Mouse (Mus musculus) CH12.LX (cell line): ENCODE measurements around the gene Dok4.

Experiments
- CHD2 ChIP-seq: IDR thresholded peaks from 2 replicates; pipeline ENCODE4 v1.6.1; 2011; ENCODE audit warnings: low read length, improper control_type of control experiment
- CTCF ChIP-seq, 2 experiments: IDR thresholded peaks in 1 of 2; conservative IDR thresholded peaks in 1 of 2; 2 replicates each; pipeline ENCODE4 v1.5.1; 2011 to 2012; ENCODE audit warnings: low read depth in 2 of 2, low read length in 2 of 2, improper control_type of control experiment in 1 of 2, inconsistent platforms in 1 of 2, mild to moderate bottlenecking in 1 of 2, moderate library complexity in 1 of 2
- EP300 ChIP-seq: IDR thresholded peaks from 2 replicates; pipeline ENCODE4 v1.6.1; 2011; ENCODE audit warnings: low read length, improper control_type of control experiment
- ETS1 ChIP-seq: conservative IDR thresholded peaks from 2 replicates; pipeline ENCODE4 v1.6.1; 2012; ENCODE audit warnings: low read depth, mild to moderate bottlenecking, inconsistent platforms, low read length, improper control_type of control experiment, moderate library complexity
- IRF4 ChIP-seq: IDR thresholded peaks from 2 replicates; pipeline ENCODE4 v1.6.1; 2014; ENCODE audit warnings: low read depth, mild to moderate bottlenecking, inconsistent platforms, low read length, improper control_type of control experiment
- MAX ChIP-seq: IDR thresholded peaks from 2 replicates; pipeline ENCODE4 v1.6.1; 2011; ENCODE audit warnings: low read length, improper control_type of control experiment
- MEF2A ChIP-seq: IDR thresholded peaks from 2 replicates; pipeline ENCODE4 v1.6.1; 2014; ENCODE audit warnings: low read depth, mild to moderate bottlenecking, inconsistent platforms, low read length, improper control_type of control experiment, borderline replicate concordance
- POLR2A ChIP-seq: IDR thresholded peaks from 2 replicates; pipeline ENCODE4 v1.6.1; 2011; ENCODE audit warnings: low read depth, mild to moderate bottlenecking, improper control_type of control experiment, low read length
- RAD21 ChIP-seq: IDR thresholded peaks from 2 replicates; pipeline ENCODE4 v1.6.1; 2011; ENCODE audit warnings: low read depth, mild to moderate bottlenecking, low read length, improper control_type of control experiment, moderate library complexity
- SMC3 ChIP-seq: IDR thresholded peaks from 2 replicates; pipeline ENCODE4 v1.6.1; 2011; ENCODE audit warnings: low read depth, low read length, improper control_type of control experiment
- UBTF ChIP-seq: IDR thresholded peaks from 2 replicates; pipeline ENCODE4 v1.6.1; 2012; ENCODE audit warnings: low read depth, mild to moderate bottlenecking, inconsistent platforms, low read length, improper control_type of control experiment, moderate library complexity
- USF1 ChIP-seq: IDR thresholded peaks from 2 replicates; pipeline ENCODE4 v1.6.1; 2014; ENCODE audit warnings: low read depth, mild to moderate bottlenecking, inconsistent platforms, low read length, improper control_type of control experiment
- ZC3H11A ChIP-seq: IDR thresholded peaks from 2 replicates; pipeline ENCODE4 v1.6.1; 2012; ENCODE audit warnings: low read depth, mild to moderate bottlenecking, inconsistent platforms, low read length, improper control_type of control experiment

DNA sequence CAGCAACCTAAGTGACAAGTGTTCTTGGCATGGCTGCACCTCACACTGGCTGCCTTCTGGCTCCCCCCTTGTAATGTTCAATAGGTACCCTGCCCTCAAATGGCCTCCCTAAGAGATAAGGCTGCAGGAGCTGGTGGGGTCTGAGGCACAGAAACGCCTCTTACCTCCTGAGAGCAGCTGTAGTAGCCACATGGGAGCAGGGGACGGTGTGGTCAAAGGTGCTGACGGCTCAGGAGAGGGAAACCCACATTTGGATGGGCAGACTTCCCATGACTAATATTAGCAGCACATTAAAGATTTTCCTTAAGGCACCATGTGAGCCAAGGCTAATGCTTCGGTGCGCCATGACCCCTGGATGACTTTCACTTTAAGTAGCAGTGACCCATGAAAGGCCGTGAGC is 24.5 kb upstream of the Dok4 start:
- no peak for TF ChIP-seq CHD2
- TF ChIP-seq CTCF (conservative IDR thresholded peaks at IDR 0.05 in 1 of 2, IDR thresholded peaks at IDR 0.05 in 1 of 2; ENCODE audit: low read depth in 2 of 2, low read length in 2 of 2) = no peak
- TF ChIP-seq POLR2A = no peak
- no peak for TF ChIP-seq EP300
- no peak for TF ChIP-seq USF1
- TF ChIP-seq ETS1 = no peak
- TF ChIP-seq RAD21 = no peak
- TF ChIP-seq IRF4 = no peak
- no peak for TF ChIP-seq MAX
- TF ChIP-seq ZC3H11A = no peak
- no peak for TF ChIP-seq SMC3
- TF ChIP-seq MEF2A = no peak
- no peak for TF ChIP-seq UBTF
